Mouse (Mus musculus): Measurements from ENCODE around the gene Hivep3. TPM values are rescaled to one million over a fixed set of nuclear protein-coding genes. Genes with fewer than 3 reads are reported as not detected.

The Hivep3 gene
- polyA plus RNA-seq (2014; fragmentation: Illumina TruSeq; extraction: RNeasy Lipid Tissue Mini Kit (QIAGEN cat#74804); ENCODE audit: low read depth, low replicate concordance) = 0.65 TPM

DNA sequence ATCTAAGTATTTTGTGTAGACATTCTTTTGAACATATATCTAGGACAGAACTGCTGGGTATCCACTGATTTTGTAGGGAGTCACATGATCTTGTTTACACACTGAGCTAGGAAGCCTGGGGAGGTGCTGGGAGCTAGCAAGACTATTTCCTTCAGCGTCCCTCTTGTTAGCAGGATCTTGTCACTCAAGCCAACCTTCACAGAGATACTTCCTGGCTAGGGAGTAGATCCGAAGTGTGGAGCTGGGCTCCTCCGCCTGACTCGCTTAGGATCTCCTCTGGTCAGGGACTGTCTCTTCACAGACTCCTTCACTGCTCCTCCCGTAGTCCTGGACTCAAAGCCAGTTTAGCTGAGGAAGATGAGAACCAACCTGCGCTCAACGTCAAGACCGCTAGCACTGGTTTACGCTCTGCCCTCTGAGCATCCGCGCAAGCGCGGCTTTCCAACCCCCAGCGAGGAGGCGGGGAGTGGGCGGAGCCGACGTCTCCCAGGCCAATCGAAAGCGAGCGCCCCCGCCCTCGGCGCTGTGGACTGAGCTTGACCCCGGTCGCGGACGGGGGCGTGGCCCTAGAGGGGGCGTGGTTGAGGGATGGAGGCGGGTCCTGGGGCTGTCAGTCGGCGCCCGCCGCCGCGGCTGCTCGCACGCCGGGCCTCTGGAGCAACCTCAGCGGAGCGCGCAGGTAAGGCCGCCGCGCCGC, at the start of gene Hivep3:
Gene Hivep3, plus strand, starts transcription at position 601 of the 697 bp plus-strand sequence.

DNA sequence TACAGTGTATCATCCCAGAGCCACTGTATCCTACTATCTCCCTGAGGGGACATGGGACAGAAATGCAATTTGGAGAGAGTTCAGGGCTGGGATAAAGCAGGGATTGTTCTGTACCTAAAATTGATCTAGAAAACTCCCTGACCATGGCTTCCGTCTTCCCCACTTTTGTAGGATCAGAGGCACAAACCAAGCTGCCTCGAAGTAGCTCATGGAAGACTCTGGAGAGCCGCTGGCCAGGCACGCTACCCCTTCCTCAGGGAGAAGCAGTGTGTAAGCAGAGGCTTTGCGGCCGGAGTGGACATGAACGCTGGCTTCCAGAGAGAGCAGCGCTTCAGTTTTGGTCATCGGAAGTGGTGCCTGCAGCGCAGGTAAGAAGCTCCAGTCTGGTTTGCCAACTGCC, 331.1 kb downstream of the Hivep3 start, which contains the start of gene AL607142.1:
Gene AL607142.1, plus strand, starts transcription at position 301 of the 400 bp plus-strand sequence.

DNA sequence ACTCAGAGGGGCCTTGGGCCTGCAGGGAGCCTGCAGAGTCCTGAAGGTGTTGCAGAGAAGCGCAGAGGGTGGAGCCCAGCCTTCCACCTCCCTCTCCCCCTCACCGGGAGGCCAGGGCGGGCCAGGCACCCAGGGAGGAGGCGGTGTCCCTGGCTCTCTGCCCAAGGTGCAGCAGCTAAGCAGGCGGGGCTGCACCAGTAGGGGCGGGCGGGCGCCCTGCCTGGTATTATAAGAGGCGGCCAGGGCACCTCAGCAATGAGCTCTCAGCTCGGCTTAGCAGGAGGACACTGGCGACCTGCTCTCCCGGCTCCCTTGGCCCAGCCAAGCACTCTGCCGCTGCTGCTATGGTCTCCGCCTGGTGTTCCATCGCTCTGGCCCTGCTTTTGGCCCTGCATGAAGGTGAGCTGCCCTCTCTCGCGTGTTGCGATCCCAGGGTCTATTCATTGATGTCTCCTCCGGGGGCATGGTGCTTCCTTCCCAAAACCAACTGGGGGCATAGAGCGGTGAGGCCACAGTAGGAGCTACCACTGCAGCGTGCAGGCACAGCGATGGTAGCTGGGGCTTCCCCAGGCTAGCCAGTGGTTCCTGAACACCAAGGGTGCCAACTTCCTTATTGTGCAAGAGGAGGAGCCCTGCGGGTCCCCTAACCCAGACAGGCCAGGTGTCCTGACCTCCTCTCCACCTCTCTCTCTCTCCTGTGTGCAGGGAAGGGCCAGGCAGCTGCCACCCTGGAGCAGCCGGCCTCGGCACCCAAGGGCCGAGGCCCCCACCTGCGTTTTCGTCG, 427.8 kb downstream of the Hivep3 start, which contains the start of gene Edn2:
Gene Edn2, plus strand, starts transcription at position 41 of the 784 bp plus-strand sequence.

Other genes starting within 250 kb of the Hivep3 start
- 0.93 TPM for gene Rimkla, start 241.2 kb upstream of the Hivep3 start, polyA plus RNA-seq (2014; fragmentation: Illumina TruSeq; extraction: RNeasy Lipid Tissue Mini Kit (QIAGEN cat#74804); ENCODE audit: low read depth, low replicate concordance)
- 47.0 TPM for gene Foxj3, start 196.8 kb upstream of the Hivep3 start, polyA plus RNA-seq (2014; fragmentation: Illumina TruSeq; extraction: RNeasy Lipid Tissue Mini Kit (QIAGEN cat#74804); ENCODE audit: low read depth, low replicate concordance)
- gene Frg2f1, start 194.3 kb upstream of the Hivep3 start, polyA plus RNA-seq (2014; fragmentation: Illumina TruSeq; extraction: RNeasy Lipid Tissue Mini Kit (QIAGEN cat#74804); ENCODE audit: low read depth, low replicate concordance) = 6.8 TPM
- not detected for gene Guca2a, start 96.1 kb upstream of the Hivep3 start, polyA plus RNA-seq (2014; fragmentation: Illumina TruSeq; extraction: RNeasy Lipid Tissue Mini Kit (QIAGEN cat#74804); ENCODE audit: low read depth, low replicate concordance)
- 94.2 TPM for gene Guca2b, start 74.8 kb upstream of the Hivep3 start, polyA plus RNA-seq (2014; fragmentation: Illumina TruSeq; extraction: RNeasy Lipid Tissue Mini Kit (QIAGEN cat#74804); ENCODE audit: low read depth, low replicate concordance)